Mouse (Mus musculus) heart, postnatal 0 days (tissue): ENCODE data around the gene Lemd1.

Experiments
- CTCF ChIP-seq: IDR thresholded peaks from 2 replicates; pipeline ENCODE4 v1.5.1; 2016; ENCODE audit warnings: antibody characterized with exemption, control low read depth, low read depth
- EP300 ChIP-seq: IDR thresholded peaks from 2 replicates; pipeline ENCODE4 v1.6.1; 2016; ENCODE audit warnings: antibody characterized with exemption, low read depth

DNA sequence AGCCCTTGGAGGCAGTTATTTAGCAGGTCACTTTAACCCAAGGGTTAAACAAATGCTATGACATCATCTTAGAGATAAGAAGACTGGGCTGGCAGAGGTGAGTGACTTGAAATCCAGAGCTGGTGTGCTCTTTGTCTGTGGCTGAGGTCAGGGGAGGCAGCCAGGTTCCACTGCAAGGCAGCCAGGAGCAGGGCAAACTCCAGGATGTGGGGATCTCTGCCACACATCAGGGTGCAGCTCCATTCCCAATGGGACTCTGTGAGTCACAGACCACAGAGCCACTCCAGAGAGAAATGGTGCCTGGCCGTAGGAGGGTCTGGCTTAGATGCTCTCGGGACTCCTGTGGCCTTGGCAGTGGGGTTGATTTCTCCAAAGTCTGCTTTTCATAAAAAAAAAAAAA, 39.3 kb upstream of the Lemd1 start:
- TF ChIP-seq CTCF (no peak), EP300 (no peak)
